Mouse (Mus musculus) MEL (cell line): ENCODE data around the gene Sos1.

Source experiments
- CTCF ChIP-seq, 3 experiments: IDR thresholded peaks in 2 of 3; conservative IDR thresholded peaks in 1 of 3; 2 replicates each; pipeline ENCODE4 v1.5.1; 2011 to 2012; ENCODE audit warnings: low read length in 3 of 3, low read depth in 2 of 3, mild to moderate bottlenecking in 2 of 3, improper control_type of control experiment in 1 of 3, inconsistent platforms in 1 of 3, mixed read lengths in 1 of 3, moderate library complexity in 1 of 3; ENCODE audit not compliant: control insufficient read depth in 1 of 3, insufficient read depth in 1 of 3, poor library complexity in 1 of 3, severe bottlenecking in 1 of 3
- GATA1 ChIP-seq: IDR thresholded peaks from 2 replicates; pipeline ENCODE4 v1.6.1; 2011; ENCODE audit warnings: low read depth, low read length, improper control_type of control experiment
- POLR2A ChIP-seq, 2 experiments: IDR thresholded peaks; 2 replicates each; pipeline ENCODE4 v1.6.1; 2011 to 2012; ENCODE audit warnings: low read length in 2 of 2, mild to moderate bottlenecking in 2 of 2, control low read depth in 1 of 2, improper control_type of control experiment in 1 of 2, low read depth in 1 of 2, moderate library complexity in 1 of 2; ENCODE audit not compliant: control insufficient read depth in 1 of 2, insufficient read depth in 1 of 2, poor library complexity in 1 of 2
- TAL1 ChIP-seq: IDR thresholded peaks from 2 replicates; pipeline ENCODE4 v1.6.1; 2012; ENCODE audit warnings: mild to moderate bottlenecking, inconsistent platforms, low read length, moderate library complexity, mixed read lengths
- ZKSCAN1 ChIP-seq: IDR thresholded peaks from 2 replicates; pipeline ENCODE4 v1.6.1; 2012; ENCODE audit warnings: low read depth, mild to moderate bottlenecking, inconsistent platforms, low read length, improper control_type of control experiment, moderate library complexity

DNA sequence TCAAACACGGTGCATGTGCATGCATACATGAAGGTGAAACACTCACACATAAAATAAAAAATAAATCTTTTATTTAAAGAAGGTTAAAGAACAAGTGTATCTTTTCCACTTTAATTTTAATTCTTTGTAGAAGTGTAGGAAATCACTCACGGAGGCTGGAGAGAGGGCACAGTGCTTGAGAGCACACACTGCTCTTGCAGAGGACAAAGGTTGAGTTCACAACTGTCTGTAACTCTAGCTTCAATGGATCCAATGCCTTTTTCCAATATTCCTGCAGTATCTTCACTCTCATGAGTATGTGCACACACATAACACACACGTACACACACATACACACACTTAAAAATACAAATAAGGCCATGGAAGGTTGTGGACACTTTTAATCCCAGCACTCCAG is 30.2 kb upstream of the Sos1 start:
- TF ChIP-seq TAL1: no peak
- no peak for TF ChIP-seq CTCF (IDR thresholded peaks at IDR 0.05 in 2 of 3, conservative IDR thresholded peaks at IDR 0.05 in 1 of 3; ENCODE audit: control insufficient read depth in 1 of 3, insufficient read depth in 1 of 3, low read depth in 2 of 3, low read length in 3 of 3, poor library complexity in 1 of 3, severe bottlenecking in 1 of 3)
- TF ChIP-seq POLR2A (IDR thresholded peaks at IDR 0.05; ENCODE audit: control insufficient read depth in 1 of 2, insufficient read depth in 1 of 2, low read depth in 1 of 2, low read length in 2 of 2, poor library complexity in 1 of 2): no peak
- no peak for TF ChIP-seq ZKSCAN1
- TF ChIP-seq GATA1: no peak
